Mouse (Mus musculus) induced T-regulatory cell, adult 2 months (primary cell): Measurements from ENCODE around the gene 1810055G02Rik.
A peak's percentile ranks its signal among the peaks of the same experiment; 100 is the strongest.

Experiments used
- DNase-seq: peaks from one replicate; pipeline ENCODE4 v3.0.0-alpha.2; 2012; ENCODE audit warnings: low read depth

Gene 1810055G02Rik

DNA sequence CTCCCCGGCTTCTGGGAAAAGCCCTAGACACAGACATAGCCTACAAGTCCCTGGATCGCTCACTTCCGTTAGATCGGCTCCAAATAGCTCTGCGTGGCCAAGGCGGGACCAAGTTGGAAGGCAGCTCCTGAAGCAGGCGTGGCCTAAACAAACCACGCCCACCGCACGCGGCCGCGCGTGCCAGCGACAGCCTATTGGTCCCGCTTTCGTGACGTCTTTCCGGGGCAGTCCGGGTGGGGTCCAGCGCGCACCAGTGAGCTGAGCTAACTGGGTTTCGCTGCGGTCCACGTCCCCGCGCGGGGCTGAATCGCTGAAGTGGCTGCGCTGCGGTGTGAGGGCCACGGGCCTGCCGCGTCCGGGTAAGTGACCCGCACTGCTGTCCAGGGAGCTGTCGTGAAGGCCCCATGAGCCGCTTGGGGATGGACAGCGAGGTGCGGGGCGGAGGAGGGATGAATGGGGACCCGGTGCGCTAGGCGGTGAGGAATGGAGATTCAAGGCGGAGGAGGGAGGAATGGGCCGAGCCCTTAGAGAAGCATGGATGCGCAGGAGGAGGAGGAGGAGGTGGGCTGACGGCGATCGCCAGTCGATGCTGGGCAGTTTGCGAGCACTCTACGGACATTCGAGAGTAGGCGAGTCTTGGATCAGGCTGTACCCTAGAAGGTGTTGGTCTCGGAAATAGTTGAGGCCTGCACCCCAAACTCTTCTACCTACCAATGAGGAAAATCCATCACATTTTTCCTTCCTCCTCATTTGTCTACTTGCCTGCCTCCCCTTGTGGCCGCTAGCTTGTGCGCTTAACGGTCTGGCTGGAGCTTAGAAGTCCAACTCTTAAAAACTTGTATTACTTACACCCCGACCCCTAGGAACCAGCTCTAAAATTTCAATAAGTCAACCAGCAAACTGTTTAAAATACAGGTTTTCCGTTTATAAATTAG, at the start of gene 1810055G02Rik:
1810055G02Rik (plus strand) TSS at position 216 of the 935 bp plus-strand sequence.
- peak; percentile 97 for DNase-seq

DNA sequence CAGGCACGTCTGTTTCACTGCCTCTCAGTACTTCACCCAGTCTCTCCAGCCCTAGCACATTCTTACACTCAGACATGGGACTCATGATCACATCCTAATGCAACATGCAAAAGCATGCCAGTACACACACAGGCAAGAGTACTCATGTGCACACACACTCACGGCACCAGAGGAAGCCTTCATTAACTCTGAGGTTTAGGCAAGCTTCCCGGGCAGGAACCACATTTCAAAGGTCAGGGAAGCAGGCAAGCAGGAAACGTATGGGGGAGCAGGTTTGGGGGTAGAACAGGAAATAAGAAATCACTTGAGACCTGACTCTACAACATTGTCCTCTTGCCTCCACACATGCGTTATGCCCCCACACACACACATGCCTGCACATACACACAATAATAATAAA, 42.6 kb upstream of the 1810055G02Rik start:
- no peak for DNase-seq

DNA sequence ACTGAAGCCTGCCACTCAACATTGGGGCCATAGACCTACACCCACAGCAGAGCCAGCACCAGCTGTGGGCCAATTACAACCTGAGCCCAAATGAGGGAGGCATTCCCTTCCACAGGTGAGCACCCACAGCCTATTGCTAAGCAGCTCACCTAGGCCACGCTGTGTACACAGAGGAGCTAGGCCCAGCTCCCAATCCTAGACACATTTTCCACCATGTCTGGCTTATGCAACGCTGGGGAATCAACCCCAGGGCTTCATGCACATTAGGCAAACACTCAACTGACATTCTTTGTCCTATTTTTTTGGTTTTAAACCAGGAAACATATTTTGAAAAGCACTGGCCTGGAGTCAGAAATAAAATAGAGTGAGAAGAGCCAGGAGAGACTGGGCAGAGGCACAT, 41.5 kb upstream of the 1810055G02Rik start:
- DNase-seq = no peak

DNA sequence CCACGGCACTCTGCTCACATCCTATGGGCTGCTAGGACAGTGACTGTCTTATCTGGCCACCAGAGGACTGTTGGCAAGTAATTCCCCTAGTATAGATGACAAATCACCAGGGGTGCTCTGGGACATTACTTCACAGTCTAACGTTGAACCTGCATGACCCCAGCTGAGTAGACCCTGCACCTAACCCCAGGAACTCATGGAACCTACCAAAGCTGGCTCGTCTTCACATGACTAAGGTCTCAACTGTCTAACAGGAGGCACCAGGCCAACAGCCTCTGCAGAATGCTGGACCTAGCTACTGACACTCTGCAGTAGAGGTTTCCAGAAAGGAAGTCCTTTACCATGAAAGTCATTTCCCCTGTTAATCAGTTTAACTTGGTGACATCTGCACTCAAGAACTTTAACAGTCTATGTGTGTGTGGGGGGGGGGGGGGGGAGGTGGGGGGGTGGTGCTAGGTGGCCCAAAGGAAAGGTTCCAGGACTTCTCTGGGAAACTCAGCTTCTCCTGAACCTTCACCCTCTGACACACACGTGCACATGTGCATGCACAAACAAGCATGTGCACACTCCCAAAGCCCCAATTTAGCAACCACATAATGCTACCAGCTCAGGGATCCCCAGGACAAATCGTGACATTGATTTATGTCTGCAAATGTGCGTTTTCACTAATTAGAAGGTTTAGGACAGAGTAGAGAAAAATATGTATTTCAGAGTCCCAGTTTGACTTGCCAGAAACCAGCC, 40.8 kb upstream of the 1810055G02Rik start:
- no peak for DNase-seq

DNA sequence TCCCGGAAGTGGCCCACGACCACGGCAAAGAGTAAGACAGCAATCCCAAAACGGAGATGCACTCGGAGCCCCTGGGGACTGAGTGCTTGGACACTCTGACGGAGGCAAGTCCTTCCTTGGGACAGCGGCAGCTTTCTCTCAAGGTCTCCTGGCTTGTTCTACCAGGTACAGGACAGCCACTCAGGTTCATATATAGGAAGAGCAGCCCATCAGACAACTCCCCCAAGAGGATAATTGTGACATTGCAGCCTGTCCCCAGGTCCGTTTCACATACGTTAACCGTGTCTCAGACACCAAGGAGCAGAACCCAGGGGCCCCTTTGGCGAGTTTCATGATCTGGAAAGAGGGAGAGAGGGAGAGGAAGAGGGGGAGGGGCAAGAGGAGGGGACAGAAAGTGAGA, 40.1 kb upstream of the 1810055G02Rik start:
- DNase-seq = peak; percentile 68

DNA sequence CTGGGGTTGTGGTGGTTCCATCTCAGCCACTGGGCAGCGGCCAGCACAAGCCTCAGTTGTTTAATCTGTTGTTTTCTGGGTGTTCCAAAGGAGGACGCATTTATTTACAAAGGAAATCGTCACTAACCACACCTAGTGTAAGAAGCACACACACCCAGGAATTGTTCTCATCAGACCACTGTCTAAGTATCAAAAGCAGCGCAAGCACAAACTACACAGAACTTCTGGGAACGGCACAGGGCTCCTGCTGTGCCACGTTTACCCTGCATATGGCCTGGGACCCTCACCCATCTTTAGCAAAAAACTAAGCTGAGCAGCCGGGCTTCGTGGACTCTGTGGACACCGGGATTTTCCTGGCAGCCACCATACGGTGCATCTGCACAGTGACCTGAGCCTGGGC, 39.5 kb upstream of the 1810055G02Rik start:
- DNase-seq = no peak

DNA sequence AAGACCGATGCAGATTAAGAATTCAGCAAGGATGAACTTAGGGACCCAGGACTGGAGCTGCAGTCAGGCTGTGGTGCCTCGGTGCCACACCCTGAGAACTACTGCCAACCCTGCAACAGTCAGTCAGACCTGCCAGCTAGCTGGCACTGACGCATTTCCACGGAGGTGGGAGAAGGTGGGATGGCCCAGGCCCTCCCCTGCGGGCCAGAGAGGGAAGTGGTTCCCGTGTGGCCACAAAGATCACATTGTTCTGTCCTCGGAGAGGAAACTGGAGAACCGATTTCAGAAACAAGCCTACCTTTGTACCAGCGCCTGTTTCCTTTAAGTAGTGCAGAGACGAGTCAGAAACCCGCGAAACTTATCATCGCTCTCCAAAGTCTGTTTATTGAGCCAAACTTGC, 39.0 kb upstream of the 1810055G02Rik start:
- no peak for DNase-seq

DNA sequence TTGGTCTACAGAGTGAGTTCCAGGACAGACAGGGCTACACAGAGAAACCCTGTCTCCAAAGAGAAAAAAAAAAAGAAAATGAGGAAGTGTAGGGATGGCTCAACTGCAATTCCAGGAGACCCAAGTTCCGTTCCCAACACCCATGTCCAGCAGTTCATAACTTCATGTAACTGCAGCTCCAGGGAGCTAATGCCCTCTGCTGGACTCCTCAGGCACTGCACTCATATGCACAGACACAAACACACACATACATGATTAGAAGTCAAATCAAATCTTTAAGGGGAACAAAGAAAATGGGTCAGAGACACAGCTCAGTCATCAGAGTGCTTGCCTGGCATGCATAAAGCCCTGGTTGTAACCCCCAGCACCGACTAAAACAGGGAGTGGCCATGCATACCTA, 34.9 kb upstream of the 1810055G02Rik start:
- no peak for DNase-seq

DNA sequence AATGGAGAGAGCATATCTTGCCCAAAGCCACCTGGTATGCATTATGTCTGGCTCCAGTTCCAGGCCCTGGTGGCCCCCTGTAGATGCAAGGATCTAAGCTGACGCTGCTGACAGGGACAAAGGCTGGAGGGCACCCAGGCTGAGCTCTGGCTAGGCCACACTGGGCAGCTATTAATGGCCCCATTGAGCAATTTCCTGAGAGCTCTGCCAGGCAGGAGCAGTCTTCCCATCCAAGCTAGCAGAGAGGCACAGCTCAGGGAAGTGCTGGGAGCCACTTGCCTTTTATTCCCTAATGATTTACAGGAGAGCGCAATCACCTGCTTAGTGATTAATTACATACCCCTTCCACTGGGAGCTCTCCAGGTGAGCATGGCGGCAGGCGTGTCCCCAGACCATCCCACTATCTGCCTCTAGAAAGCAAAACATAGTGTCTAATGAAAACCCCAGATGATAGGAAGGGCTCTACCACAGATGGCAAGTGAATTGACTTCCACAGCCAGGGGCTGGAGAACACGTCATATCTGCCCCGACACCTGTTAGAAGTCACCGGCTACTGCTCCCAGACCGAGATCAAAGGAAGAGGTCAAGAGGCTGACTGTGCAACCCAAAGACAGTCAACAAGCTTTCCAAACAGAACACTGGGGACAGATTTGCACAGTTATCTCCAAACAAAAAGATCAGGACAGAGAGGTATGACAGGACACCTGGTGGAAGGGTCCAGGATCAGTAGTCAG, 33.8 kb upstream of the 1810055G02Rik start:
- no peak for DNase-seq

DNA sequence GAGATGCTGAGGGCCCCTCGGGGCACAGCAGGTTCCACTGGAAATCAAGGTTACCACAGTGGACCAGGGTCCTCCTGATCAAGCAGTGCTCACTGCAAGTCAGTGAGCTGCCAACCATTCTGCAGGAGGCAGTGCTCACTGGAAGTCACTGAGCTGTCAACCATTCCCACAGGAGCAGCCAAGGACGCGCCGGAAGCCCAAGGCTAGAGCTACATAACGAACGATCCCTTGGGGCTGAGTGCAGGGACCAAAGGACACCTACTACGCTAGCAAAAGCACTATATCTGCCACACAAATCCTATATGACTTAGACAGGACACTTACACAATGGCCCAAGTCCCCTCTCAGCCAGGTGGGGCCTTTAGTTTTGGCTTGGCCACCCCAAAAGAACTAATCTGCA, 27.4 kb upstream of the 1810055G02Rik start:
- DNase-seq = no peak

DNA sequence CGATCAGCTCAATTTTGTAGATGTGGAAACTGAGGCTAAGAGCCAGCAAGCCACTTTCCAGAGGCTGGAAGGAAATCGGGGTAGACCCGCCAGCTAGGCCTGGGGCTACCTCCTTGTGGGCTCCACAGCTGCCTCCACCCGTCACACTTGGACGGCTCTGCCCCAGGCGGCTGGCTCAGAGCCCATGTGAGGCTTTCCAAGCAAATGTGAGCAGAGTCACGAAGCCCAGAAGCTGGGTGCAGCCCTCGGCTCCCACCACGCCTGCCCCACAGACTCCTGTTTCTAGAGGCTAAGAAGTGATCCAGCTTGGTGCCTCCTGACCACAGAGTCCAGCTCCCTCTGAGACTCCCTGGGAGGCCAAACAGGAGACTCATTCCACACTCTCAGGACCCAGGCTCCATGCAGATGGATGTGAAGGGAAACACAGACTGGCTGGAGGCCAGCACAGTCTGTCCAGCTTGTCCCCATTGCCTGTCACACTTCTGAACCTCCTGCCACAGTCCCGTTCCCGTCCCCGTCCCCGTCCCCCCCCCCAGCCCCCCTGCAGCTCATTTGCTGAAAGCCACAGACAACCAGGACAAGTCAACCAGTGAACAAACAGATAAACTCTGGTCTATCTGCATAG, 26.7 kb upstream of the 1810055G02Rik start:
- DNase-seq = no peak

DNA sequence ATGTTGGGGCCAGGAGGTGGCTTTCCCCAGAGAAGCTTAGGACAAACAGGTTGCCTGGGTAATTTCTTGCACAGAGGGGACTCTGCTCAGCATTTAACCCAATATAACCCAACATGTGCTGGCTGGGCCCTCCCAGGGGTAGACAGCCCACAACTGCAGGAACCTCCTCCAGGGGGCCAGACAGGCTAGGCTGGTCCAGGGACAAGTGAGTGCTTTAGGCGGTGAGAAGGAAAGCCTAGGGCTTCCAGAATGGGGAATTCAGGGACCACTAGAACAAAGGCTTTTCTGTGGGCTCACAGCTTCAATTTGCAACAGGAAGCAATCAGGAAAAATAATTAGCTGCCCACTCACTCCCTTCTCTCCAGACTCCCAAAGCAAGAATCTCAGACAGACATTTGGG, 23.7 kb upstream of the 1810055G02Rik start:
- DNase-seq = no peak

DNA sequence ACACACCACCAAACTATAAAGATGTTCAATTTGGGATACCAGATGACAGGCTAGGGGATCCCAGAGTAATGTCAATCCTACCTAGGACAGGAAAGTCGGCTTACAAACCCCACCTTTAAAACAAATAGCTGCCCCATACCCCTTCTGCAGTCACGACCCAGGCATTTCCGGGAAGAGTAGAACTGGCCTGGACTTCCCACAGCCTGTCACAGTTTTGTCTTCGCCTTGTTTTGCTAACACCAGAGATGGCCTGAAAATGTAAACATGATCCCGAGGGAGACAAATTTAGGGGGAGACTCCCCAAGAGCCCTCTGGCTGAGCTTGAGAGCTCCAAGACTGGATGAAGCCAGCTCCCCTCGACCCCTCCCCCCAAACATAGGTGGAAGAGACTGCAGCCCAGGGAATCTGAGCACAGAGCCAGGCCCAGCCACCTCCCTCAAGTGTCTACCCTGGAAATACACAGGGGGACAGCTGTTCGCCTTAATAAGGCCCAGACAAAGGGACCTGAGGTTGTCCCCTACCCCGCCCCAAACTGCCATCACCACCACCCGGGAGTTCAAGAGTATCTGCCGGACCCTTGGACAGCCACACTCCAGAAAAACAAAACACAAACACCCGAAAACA, 23.0 kb upstream of the 1810055G02Rik start:
- no peak for DNase-seq

DNA sequence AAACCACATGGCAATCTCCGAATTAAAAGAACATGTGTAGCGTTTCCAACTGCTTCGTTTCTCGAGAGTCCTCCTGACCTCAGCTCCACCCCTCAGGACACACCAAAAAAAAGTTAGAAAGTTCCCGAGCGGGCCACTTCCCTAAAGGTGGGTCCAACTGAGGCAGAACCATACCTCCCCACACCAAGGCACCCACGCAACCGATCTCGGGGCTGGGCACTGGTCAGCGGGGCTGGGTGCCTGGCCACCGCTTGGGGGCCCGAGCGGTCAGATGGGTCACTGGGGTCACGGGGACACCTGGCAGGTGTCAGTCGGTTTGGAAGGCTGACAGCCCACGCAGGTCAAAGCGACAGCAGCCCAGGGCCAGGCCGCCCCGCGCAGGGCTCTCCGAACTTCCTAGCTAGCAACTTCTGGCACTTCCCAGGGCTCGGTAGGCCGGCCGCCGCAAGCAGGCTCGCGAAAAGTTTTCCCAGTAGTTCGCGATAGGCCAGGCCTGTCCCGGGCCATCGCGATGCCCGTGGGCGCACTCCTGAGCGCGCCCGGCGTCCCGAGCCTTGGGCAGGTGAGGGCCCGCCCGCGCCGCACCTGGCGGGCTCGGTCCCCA, 22.4 kb upstream of the 1810055G02Rik start:
- no peak for DNase-seq

DNA sequence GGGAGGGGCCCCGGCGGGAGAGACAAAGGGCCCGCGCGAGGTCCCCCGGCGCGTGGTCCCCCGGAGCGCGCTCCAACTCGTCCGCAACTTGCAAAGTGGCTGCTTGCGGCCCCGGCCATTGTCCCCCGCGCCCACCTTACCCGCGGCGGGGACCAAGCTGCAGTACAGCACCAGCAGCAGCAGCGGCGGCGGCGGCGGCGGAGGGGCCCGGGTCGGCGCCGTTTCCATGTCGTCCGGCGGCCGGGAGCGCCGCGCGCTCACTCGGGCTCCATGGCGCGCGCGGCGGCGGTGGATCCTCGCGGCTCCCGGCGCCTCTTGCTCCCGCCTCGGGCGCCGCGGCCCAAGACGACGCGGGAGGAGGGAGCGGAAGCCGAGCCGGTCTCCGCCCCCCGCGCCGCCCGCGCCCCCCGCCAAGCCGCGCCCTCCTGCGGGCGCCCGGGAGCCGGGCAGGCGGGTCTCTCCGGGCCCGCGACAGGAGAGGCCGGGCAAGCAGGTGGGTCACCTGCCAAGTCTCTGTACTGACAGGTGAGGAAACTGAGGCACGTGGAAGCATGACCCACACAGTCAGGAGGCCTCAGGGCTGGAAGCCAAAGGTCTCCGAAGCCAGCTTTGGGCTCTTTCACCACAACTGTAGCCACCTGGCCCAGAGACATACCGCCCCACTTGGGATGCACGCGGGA, 21.7 kb upstream of the 1810055G02Rik start, which contains the start of gene Lrp5:
Lrp5 (minus strand) TSS at position 350 of the 680 bp plus-strand sequence.
- DNase-seq = no peak

DNA sequence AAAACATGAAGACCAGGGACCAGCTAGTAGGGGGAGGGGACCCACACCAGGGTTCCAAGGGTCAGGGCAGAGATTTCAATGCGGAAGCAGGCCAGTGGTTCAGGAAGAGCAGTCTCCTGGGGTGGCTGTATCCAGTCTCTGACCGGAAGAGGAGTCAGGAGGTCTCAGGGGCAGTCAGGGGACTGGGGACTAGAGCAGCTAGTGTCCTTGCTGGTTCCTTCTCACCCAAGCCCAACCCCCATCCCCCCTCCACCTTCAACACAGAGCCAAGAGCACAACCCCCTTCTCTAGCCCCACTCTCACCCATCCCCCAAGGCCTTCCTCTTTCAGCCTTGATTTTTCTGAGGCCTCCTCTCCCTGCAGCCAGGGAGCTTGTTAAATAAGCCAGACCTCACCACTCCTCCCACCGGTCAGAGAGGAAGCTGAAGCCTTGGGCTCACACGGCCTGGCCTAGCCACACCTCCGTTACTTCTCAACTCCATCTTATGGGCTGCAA, 20.4 kb upstream of the 1810055G02Rik start:
- DNase-seq = no peak

DNA sequence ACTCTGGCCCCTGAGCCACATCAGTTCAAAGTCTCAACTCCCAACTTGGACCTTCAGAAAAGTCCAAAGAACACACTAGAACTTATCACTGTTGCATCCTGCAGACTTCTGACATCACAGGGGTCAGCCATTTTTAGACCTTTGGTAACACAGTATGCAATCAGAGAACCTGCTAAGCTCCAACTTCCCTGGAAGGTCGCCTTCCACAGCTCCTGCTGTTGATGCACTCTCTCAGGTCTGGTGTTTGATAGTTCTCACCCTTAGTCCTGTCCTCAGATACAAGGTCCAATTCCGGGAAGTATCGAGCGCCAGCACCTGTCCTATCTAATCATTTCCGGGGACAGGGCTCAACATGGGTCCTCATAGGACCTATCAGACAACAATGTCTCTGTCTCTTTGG, 16.8 kb upstream of the 1810055G02Rik start:
- DNase-seq = no peak

DNA sequence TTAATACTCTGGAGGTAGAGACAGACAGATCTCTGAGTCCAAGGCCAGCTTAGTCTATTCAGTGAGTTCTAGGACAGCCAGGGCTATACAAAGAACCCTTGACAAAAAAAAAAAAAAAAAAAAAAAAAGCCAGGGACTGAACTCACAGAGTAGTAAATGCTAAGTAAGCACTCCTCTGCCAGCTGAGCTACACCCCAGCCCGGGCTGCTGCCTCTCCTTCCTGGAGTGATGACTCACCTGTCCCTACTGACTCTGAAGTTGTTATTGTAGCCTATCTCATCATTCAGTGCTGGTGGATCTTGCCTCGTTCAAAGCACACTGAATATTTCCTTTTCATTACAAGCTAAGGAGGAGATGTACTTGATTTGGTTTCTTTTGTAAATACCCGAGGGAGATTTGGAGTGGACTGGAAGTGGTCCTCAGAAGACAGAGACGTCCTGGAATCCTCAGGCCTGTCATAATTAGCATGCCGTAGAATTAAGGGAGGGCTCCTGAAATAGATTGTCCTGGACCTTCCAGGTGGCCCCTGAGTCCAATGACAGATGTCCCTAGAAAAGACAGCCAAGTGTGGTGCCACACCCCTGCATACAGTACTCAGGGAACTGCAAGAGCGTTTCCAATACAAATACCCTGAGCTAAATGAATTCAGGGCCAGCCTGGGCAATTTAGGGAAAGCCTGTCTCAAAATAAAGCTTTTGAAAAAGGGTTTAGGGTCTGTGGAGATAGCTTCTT, 15.5 kb upstream of the 1810055G02Rik start:
- DNase-seq = no peak

DNA sequence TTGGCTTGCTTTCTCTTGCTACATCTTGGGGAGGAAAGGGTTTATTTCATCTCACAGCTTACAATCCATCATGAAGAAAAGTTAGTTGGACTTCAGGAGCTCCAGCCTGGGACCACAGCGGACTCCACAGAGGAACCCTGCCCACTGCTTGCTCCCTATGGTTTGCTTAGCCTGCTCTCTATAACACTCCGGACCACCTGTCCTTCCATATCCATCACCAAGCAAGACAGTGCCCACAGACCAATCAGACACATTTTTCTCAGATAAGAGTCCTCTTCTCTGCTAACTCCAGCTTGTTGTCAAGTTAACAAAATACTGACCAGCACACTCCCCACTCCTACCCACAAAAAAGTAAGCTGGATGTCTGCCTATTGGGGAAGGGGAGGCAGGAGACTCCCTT, 13.6 kb upstream of the 1810055G02Rik start:
- no peak for DNase-seq

DNA sequence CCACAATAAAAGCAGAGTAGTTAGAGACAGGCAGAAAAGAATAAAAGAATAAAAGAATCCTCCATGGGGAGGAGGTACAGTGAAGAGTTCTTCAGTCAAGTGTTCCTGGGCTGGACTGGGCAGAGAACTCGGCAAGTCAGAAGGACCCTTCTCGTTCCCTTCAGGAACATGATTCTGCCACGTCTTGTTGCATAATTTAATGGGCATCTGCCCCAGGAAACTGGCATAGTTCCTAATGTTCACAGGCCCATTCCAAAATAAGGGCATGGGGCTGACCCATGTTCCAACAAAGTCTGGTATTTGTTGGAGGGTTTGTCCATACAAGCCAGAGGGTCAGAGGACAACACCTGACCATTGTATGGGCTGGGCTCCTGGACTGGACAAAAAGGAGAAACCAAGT, 13.1 kb upstream of the 1810055G02Rik start:
- no peak for DNase-seq
